Mouse (Mus musculus): ENCODE results near the gene Farp2. TPM values are rescaled to one million over a fixed set of nuclear protein-coding genes. Genes with fewer than 3 reads are reported as not detected.
"Not testable (repeated sequence)": the region's sequence is repeated elsewhere in the genome, so short reads cannot be mapped to it uniquely, and the experiment has no call there.

The Farp2 gene
- total RNA-seq, 2 experiments from 2014 or later = 0.56 to 0.82 TPM

GRCm38 (mm10) chr1:93624502-93624901 lies 112.6 kb downstream of the Farp2 start:
- no peak for ATAC-seq (replicated peaks; ENCODE audit: poor library complexity, severe bottlenecking)

DNA sequence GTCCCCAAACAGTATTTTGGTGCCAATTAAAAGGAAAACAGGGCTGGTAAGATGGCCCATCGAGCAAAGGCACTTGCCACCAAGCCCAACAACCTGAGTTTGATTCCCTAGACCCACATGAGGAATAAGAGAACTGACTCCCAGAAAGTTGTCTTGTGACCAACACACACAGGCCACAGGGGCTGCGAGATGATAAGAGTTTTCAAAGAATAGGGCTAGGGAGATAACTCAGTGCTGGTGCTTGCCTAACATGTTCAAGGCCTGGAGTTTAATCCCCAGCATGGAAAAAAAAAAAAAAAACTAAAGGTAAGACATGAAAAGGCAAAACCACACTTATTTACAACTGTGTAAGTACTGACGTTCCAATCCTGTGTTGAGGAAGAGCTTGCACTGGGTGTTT lies 118.9 kb downstream of the Farp2 start:
- ATAC-seq (replicated peaks; ENCODE audit: poor library complexity, severe bottlenecking) = no peak

DNA sequence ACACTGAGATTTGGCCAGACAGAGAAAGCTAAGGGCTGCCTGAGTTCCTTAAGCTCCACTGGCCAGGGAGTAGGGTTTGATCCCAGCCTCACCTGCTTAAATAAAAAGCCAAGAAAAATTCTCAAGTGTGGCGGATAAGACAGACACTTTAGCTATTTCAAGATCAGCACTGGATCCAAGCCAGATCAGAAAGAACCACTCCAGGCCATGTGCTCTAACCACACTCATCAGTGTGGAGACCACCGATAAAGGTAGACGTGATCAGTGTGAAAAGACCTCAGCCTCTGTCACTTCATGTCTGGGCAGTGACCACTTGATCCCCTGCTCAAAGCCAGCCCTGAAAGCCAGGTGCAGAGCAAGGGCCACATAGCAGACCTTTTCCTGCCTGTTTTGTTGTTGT lies 120.8 kb downstream of the Farp2 start:
- ATAC-seq (replicated peaks; ENCODE audit: poor library complexity, severe bottlenecking) = no peak

DNA sequence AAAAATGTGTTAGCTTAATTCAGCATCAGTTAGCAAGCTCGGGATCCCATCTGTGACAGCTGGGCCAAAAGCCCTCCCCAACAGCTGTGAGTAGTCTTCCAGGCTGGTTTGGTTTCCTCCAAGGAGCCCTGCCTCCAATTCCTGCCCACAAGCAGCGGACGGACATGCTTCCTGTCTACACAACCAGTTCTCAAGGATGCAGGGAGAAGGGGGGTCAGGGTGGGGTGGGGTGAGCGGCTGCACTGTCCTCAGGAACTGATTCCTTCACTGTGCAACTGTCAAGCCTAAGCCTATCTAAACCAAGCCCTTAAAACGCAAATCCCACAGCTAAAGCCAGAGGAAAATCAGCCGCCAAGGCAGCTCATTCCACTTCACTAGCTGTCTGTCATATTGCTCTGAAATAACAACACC lies 122.6 kb downstream of the Farp2 start:
- ATAC-seq (replicated peaks; ENCODE audit: poor library complexity, severe bottlenecking) = peak; percentile 43

- ATAC-seq (replicated peaks; ENCODE audit: poor library complexity, severe bottlenecking) = peak; percentile 34
Measured at GRCm38 (mm10) chr1:93635091-93635579, 123.3 kb downstream of the Farp2 start.

DNA sequence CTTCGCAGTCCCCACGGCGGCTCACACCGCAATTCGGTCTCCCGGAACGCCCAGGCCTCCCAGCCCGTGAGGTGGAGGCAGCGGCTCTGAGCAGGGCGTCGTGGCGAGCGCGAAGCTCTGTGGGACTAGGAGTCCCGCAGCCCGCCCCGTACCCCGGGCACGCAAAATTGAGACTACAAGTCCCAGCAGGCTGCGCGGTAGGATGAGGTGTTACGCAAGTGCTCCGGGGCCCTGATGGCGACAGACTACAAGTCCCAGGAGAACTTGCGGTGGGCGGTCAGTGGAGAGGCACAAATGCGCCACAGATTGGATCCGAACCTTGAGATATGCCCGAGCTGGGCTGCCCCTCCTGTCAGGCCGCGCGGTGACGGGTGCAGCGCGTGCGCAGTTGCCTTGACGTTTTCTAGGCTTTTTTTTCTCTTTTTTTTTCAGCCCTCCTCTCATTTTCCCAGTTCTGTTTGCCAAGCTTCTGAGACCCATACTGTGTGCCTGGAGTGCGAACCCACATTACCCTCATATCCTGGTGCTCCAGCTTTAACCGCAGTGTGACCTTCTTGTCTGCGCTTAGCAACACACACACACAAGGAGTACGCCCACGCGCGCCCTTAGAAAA lies 123.8 kb downstream of the Farp2 start:
- ATAC-seq (replicated peaks; ENCODE audit: poor library complexity, severe bottlenecking) = peak; percentile 90

DNA sequence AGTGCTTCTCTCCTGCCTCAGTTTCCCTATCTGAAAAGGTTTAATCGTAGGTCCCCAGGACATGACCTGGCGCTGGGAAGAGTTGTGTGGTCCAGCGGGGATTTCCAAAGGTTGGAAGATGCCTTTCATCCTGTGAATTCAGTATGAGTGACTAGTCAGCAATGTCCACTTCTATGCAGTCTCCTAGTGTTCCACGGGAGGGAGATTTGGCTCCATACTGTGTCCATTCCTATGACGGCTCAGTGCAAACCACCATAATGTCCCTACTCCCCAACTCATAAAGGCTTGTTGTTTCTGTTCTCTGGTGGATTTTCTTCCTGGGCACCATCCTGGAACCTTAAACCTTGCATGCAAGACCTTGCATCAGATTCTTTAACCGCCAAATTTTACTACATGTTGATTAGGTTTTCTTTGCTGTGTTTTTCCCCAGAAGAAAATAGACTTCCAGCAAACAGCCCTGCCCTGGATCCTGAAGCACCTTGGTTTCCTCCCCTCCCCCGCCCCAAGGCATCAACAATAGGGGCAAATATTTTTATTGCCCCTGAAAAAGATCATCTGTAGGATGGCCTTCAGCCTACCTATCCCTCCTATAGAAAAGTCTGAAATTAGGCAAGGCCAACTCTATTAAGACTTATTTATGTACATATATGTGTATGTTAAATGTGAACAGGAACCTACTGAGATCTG lies 124.5 kb downstream of the Farp2 start:
- ATAC-seq (replicated peaks; ENCODE audit: poor library complexity, severe bottlenecking) = peak; percentile 40

DNA sequence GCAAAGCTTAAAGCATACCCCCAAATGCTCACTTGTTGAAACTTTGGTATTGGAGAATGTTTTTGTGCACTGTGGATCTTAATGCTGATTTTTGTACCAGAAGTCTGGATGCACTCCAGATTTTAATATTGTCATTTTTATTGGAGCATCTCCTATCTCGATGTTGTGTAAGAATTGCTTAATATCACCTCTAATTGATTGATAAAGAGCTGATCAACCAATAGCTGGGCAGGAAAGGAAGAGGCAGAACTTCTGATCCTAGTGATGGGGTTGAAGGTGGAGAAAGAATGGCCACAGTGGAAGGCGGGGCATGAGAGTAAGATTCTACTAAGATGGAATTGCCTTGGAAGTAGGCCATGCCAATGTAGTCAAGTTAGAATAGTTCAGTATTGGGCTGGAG lies 130.1 kb downstream of the Farp2 start:
- no peak for ATAC-seq (replicated peaks; ENCODE audit: poor library complexity, severe bottlenecking)

GRCm38 (mm10) chr1:93642692-93643091 lies 130.8 kb downstream of the Farp2 start:
- no peak for ATAC-seq (replicated peaks; ENCODE audit: poor library complexity, severe bottlenecking)

GRCm38 (mm10) chr1:93649604-93650172 lies 137.8 kb downstream of the Farp2 start:
- no peak for ATAC-seq (replicated peaks; ENCODE audit: poor library complexity, severe bottlenecking)

GRCm38 (mm10) chr1:93654275-93654674 lies 142.4 kb downstream of the Farp2 start:
- ATAC-seq (replicated peaks; ENCODE audit: poor library complexity, severe bottlenecking) = peak; percentile 46; the same call in 1 of the 2 replicates

GRCm38 (mm10) chr1:93654798-93655197 lies 142.9 kb downstream of the Farp2 start:
- no peak for ATAC-seq (replicated peaks; ENCODE audit: poor library complexity, severe bottlenecking)

GRCm38 (mm10) chr1:93656325-93657024 lies 144.6 kb downstream of the Farp2 start:
- no peak for ATAC-seq (replicated peaks; ENCODE audit: poor library complexity, severe bottlenecking)

DNA sequence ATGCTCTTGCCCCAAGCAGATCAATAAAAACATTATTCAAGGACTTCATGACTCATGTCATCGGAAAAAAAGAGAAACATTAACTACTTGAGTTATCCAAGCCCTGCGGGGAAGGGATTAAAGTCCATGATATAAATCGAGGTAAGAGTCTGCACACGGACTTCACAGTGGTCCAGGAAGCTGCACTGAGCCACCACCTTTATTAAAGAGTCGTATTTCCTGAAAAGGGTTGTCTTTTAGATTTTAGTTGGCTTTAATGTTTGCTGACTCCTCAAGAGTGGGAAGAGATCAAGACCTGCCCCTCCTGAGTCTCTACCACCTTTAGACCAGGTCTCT lies 145.1 kb downstream of the Farp2 start:
- no peak for ATAC-seq (replicated peaks; ENCODE audit: poor library complexity, severe bottlenecking)

DNA sequence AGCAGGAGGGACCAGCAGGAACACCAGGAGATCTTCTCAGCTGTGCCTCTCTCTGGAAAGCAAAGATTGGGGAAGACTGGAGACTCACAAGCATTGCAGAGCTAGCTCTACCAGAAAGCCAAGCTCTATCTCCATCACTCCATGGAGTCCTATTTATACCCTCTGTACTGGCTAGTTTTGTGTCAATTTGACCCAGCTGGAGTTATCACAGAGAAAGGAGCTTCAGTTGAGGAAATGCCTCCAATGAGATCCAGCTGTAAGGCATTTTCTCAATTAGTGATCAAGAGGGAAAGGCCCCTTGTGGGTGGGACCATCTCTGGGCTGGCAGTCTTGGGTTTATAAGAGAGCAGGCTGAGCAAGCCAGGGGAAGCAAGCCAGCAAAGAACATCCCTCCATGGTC lies 146.7 kb downstream of the Farp2 start, which contains the start of gene Stk25:
TSS of gene Stk25 (minus strand) at position 101 of the 400 bp plus-strand sequence.
- ATAC-seq (replicated peaks; ENCODE audit: poor library complexity, severe bottlenecking) = not testable (repeated sequence)

- peak; percentile 76 for ATAC-seq (replicated peaks; ENCODE audit: poor library complexity, severe bottlenecking)
Measured at GRCm38 (mm10) chr1:93667760-93668400, 156.0 kb downstream of the Farp2 start.

DNA sequence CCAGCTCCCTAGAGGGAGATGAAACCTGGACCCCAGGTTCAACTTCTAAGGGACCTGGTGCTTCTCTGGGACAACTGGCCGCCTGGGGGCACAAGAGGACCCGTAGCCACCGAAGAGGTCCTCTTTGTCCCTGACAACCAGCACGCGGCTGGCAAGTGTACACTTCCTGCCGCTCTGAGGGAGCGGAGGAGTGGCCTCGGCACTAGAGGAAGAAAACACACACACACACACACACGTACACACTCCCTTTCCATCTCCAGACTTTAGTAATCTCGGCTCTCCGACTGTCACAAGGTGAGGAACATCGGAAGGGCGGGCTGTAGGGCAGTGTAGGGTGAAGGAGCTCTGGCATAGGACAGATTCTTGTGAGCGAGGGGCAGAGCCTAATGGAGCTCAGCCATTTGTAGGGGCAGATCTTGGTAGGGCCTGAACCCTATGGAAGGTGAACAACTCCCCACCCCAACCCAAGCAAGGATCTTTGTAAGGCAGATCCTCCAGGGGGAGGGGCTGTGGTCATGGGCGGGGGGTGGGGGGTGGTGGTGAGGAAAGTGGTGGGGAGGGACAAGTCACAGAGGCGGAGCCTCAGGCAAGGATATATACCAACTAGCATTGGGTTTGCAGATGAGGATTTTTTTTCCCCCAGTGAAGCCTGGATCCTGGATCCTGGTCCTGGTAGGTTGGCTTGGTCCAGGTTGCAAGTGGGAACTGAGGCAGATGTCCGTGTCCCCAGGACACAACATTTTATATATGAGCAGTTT lies 157.1 kb downstream of the Farp2 start:
- ATAC-seq (replicated peaks; ENCODE audit: poor library complexity, severe bottlenecking) = peak; percentile 92

DNA sequence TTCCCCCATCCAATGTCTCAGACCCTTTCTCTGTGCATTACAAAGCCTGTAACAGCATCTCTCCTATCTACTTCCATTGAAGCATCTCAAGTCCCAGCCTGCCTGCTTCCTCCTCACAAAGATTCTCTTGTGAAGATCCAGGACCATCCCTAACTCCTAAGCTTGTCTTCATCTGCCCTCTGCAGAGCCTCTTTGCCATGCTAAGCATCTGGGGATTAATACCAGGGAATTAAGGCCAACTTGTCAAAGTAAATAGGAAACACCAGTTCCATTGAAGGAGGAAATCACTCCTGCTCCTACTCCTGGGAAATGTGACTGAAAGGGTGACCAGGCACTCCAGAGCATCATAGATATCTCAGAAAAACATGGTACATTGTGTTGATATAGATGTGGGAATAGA lies 158.1 kb downstream of the Farp2 start:
- no peak for ATAC-seq (replicated peaks; ENCODE audit: poor library complexity, severe bottlenecking)
